Mouse (Mus musculus) intestine, embryonic 14.5 days (tissue): ENCODE results near the gene Nat8f2. TPM values are rescaled to one million over a fixed set of nuclear protein-coding genes. Genes with fewer than 3 reads are reported as not detected.

Experiments
- ATAC-seq: fragments of 200-750 bp; cut with Nextera tagmentation; replicated peaks from 2 replicates; pipeline ENCODE4 v1.8.0; 2017; ENCODE audit warnings: low read depth, moderate number of reproducible peaks, moderate TSS enrichment, moderate library complexity; ENCODE audit not compliant: low FRiP score, low TSS enrichment
- DNase-seq: peaks from one replicate; pipeline ENCODE4 v3.0.0-alpha.2; 2018; ENCODE audit warnings: low spot score
- H3K27ac ChIP-seq: fragments of 300-500 bp; sonication (generic); 2 replicates; pipeline ENCODE4 v1.5.1; 2014; ENCODE audit warnings: low read depth, mild to moderate bottlenecking, control low read depth
- H3K27me3 ChIP-seq: fragments of 300-500 bp; sonication (generic); replicated peaks from 2 replicates; pipeline ENCODE4 v1.6.1; 2014; ENCODE audit warnings: low read length, control low read depth; ENCODE audit not compliant: control insufficient read depth, insufficient read depth
- H3K36me3 ChIP-seq: fragments of 300-500 bp; sonication (generic); 2 replicates; pipeline ENCODE4 v1.6.1; 2014; ENCODE audit warnings: low read length, control low read depth; ENCODE audit not compliant: control insufficient read depth, insufficient read depth
- H3K4me1 ChIP-seq: fragments of 300-500 bp; sonication (generic); replicated peaks from 2 replicates; pipeline ENCODE4 v1.6.1; 2014; ENCODE audit warnings: low read length, control low read depth, mixed read lengths; ENCODE audit not compliant: control insufficient read depth, insufficient read depth
- H3K4me2 ChIP-seq: fragments of 300-500 bp; sonication (generic); 2 replicates; pipeline ENCODE4 v1.6.1; 2014; ENCODE audit warnings: low read length
- H3K4me3 ChIP-seq: fragments of 300-500 bp; sonication (generic); 2 replicates; pipeline ENCODE4 v1.5.1; 2014; ENCODE audit warnings: low read depth, low read length, control low read depth, mixed read lengths
- H3K9ac ChIP-seq: fragments of 300-500 bp; sonication (generic); 2 replicates; pipeline ENCODE4 v1.6.1; 2014; ENCODE audit warnings: mild to moderate bottlenecking, low read length
- H3K9me3 ChIP-seq: fragments of 300-500 bp; sonication (generic); 2 replicates; pipeline ENCODE4 v1.6.1; 2016; ENCODE audit warnings: low read length, control low read depth; ENCODE audit not compliant: control insufficient read depth
- WGBS: fragments of 180-500 bp; shearing (Covaris S2); extraction: QIAGEN DNeasy Blood & Tissue Kit; methylation state at CpG from one replicate; pipeline ENCODE4 v1.1.7; 2014; 5-methylcytosine and 5-hydroxymethylcytosine counted together
- polyA plus RNA-seq: library from polyadenylated mRNA; unstranded; fragments of >200 nt; fragmentation: Nextera tagmentation; extraction: Ambion mirVana; gene quantifications from 2 replicates; pipeline ENCODE4 v1.2.1, GENCODE M21; 2014

The Nat8f2 gene
- polyA plus RNA-seq, 1 experiment from 2014 or later = 0.09 TPM

DNA sequence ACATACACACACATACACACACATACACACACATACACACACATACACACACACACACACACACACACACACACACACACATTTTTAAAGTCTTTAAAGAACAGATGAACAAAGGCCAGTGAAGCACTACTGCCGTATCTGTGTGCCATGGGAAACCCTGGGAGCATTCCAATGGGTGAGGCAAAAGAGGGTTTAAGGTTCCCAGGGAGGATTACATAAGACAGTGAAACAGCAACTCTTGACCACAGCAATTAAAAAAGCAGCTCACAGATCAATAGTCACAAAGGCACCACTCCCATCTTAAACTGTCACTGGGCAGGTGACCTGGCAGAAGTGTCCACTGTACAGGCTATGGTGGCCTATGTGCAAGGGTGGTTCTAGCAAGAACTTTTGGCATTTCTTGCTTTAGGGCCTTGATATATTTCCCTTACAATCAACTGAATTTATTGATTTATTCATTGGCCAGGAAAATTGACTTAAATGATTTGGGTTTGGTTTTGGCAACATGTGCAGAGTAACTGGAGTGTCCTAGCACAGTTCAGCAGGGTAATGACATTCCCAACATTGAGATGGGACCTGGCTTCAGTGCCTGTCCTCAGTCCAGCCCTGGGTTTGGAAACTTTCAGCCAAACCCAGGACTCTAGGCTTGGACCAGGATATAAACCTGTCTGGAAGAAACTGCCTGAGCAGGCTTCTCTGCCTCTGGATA, 45.4 kb downstream of the Nat8f2 start:
- ATAC-seq = no peak
- no peak overlapping the region for H3K9ac ChIP-seq
- no peaks in the 10 kb centered on the region for H3K27me3 ChIP-seq
- H3K4me2 ChIP-seq = no peak overlapping the region
- no peaks in the 10 kb centered on the region for H3K4me1 ChIP-seq
- WGBS = 82% methylated on average over 1 of the region's 1 CpGs
- no peak overlapping the region for H3K4me3 ChIP-seq
- H3K9me3 ChIP-seq = 0 out of 2 replicates have a peak, but pooled peaks cover 3% of the 10 kb centered on the region
- H3K27ac ChIP-seq = no peak overlapping the region
- no peak for DNase-seq
- no peaks in the 10 kb centered on the region for H3K36me3 ChIP-seq

DNA sequence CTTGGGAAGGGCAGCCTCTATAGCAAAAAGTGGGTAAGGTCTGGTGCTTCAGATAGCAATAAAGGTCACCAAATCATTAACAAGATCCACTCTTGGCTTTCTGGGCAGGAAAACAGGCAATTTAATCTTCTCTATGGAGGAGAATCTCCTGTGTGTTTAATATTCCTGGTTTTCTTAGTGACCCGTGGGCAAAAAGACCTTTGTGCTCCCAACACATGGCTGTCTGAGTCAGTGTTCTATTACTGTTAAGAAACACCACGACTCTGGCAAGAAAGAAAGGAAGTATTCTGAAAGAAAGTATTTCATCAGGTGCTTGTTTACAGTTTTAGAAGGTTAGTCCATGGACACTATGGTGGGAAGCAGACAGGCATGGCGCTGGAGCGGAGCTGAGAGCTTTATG, 46.7 kb downstream of the Nat8f2 start:
- Histone ChIP-seq H3K36me3 (no peaks in the 10 kb centered on the region), H3K4me1 (no peaks in the 10 kb centered on the region), H3K9me3 (0 out of 2 replicates have a peak, but pooled peaks cover 3% of the 10 kb centered on the region), H3K9ac (no peak overlapping the region), H3K27me3 (no peaks in the 10 kb centered on the region), H3K4me3 (no peak overlapping the region), H3K27ac (no peak overlapping the region), H3K4me2 (no peak overlapping the region)
- ATAC-seq = no peak
- 87% methylated on average over 4 of the region's 4 CpGs for WGBS
- no peak for DNase-seq

DNA sequence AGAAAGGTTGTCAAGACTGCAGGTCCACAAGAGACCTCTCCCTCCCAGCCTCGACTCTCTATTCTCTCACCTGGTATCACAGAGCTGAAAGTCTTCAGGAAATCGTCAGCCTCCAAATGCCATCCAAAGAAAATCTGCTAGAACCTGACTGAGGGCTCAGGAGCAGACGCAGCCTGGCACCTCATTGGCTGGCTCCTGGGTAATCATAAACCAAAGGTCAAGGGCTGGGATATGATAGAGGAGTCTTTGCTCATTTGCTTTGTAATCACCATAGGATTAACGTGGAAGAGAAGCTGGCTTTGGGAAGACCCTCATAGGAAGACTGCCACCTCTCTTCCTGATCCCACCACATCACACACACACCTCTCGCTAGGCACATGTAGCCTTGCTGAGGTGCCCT, 48.1 kb downstream of the Nat8f2 start, which contains the start of the genes Nat8f6 and Nat8f5:
TSS of gene Nat8f6 (minus strand) at position 118 of the 400 bp plus-strand sequence.
TSS of gene Nat8f5 (minus strand) at position 136 of the 400 bp plus-strand sequence.
- Histone ChIP-seq H3K4me2 (no peak within 1 kb of the TSS), H3K36me3 (no peaks in the 10 kb centered on the region), H3K9me3 (0 out of 2 replicates have a peak, but pooled peaks cover 3% of the 10 kb centered on the region), H3K27ac (no peak within 1 kb of the TSS), H3K4me3 (no peak within 1 kb of the TSS), H3K4me1 (no peaks in the 10 kb centered on the region), H3K27me3 (no peaks in the 10 kb centered on the region), H3K9ac (no peak within 1 kb of the TSS)
- ATAC-seq = no peak
- WGBS = 84% methylated on average over 5 of the region's 5 CpGs
- no peak for DNase-seq

DNA sequence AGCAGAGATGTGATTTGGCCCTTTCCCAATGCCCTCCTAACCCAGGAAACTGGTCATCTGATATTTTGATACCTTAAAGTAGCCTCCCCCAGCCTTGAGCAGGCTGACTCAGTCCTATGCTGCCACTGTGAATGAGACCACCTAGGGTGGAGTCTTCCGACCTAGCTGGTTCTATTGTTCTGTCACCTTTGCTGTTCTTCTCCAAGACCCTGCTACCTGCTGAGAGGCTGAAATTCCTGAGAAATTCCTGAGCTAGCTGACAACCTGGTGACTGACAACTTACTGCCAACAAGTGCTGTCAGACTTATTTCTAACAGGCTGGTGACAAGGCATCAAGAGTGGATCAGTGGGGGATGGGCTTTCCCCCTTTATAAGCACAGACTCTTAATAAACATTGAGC, 50.6 kb downstream of the Nat8f2 start:
- Histone ChIP-seq H3K4me3 (no peak overlapping the region), H3K27me3 (no peaks in the 10 kb centered on the region), H3K4me2 (no peak overlapping the region), H3K27ac (no peak overlapping the region), H3K9ac (no peak overlapping the region), H3K9me3 (0 out of 2 replicates have a peak, but pooled peaks cover 3% of the 10 kb centered on the region), H3K36me3 (no peaks in the 10 kb centered on the region), H3K4me1 (no peaks in the 10 kb centered on the region)
- 59% methylated on average over 1 of the region's 1 CpGs for WGBS
- DNase-seq = no peak
- ATAC-seq = no peak

Other genes with a start within 250 kb of the Nat8f2 start
- gene Nat8f7, start 156.0 kb downstream of the Nat8f2 start, polyA plus RNA-seq = not detected in 2 replicates
- gene Nat8f3, start 103.4 kb downstream of the Nat8f2 start, polyA plus RNA-seq = 0.11 and 0.15 TPM in 2 replicates
- gene Nat8f6, start 48.2 kb downstream of the Nat8f2 start, polyA plus RNA-seq = not detected in 2 replicates
- gene Nat8f5, start 48.2 kb downstream of the Nat8f2 start, polyA plus RNA-seq = not detected in 2 replicates
- gene Nat8, start 37.1 kb downstream of the Nat8f2 start, polyA plus RNA-seq = 0.16 and 0.42 TPM in 2 replicates
- 4.1 and 4.5 TPM in 2 replicates for gene Nat8f4, start 35.7 kb upstream of the Nat8f2 start, polyA plus RNA-seq
- 27.8 and 30.3 TPM in 2 replicates for gene Tprkb, start 42.7 kb upstream of the Nat8f2 start, polyA plus RNA-seq
- gene Nat8f1, start 46.5 kb upstream of the Nat8f2 start, polyA plus RNA-seq = 4.5 and 4.8 TPM in 2 replicates
- 42.5 and 44.1 TPM in 2 replicates for gene Dusp11, start 92.5 kb upstream of the Nat8f2 start, polyA plus RNA-seq
- gene Figla, start 147.0 kb upstream of the Nat8f2 start, polyA plus RNA-seq = not detected in 2 replicates
- 7.4 and 7.7 TPM in 2 replicates for gene Add2, start 159.5 kb upstream of the Nat8f2 start, polyA plus RNA-seq